Mouse (Mus musculus) mature B cell (primary cell): ENCODE measurements around the gene Itgad.
"Not testable (repeated sequence)": the region's sequence is repeated elsewhere in the genome, so short reads cannot be mapped to it uniquely, and the experiment has no call there.

Source experiments
- in situ Hi-C: fragments of 300-500 bp; cut with MboI; formaldehyde crosslinking; loops from 2 replicates; pipeline ENCODE4 v1.14.3; 2019

Itgad gene

GRCm38 (mm10) chr7:128154076-128154475 is at the start of gene Itgad:
Gene Itgad (plus strand): TSS chr7:128154376.
- in situ Hi-C loops = no loop called here

- in situ Hi-C loops = no loop called here
These were observed 48.9 kb upstream of the Itgad start for GRCm38 (mm10) chr7:128105246-128105645.

GRCm38 (mm10) chr7:128107462-128107861 is 46.7 kb upstream of the Itgad start:
- in situ Hi-C loops = no loop called here

- in situ Hi-C loops = no loop called here
These were observed 43.9 kb upstream of the Itgad start for GRCm38 (mm10) chr7:128110314-128110713.

- in situ Hi-C loops = no loop called here
These were observed 42.0 kb upstream of the Itgad start for GRCm38 (mm10) chr7:128112131-128112530.

- in situ Hi-C loops = no loop called here
These were observed 39.6 kb upstream of the Itgad start for GRCm38 (mm10) chr7:128114371-128115105.

- in situ Hi-C loops = no loop called here
These were observed 38.8 kb upstream of the Itgad start for GRCm38 (mm10) chr7:128115211-128115958.

GRCm38 (mm10) chr7:128116396-128116795 is 37.8 kb upstream of the Itgad start:
- in situ Hi-C loops = no loop called here

- in situ Hi-C loops = no loop called here
These were observed 34.3 kb upstream of the Itgad start for GRCm38 (mm10) chr7:128119726-128120490.

- in situ Hi-C loops = no loop called here
These were observed 25.1 kb upstream of the Itgad start, which contains the start of gene Itgax for GRCm38 (mm10) chr7:128128741-128129720. Gene Itgax (plus strand): TSS chr7:128129547.

GRCm38 (mm10) chr7:128132148-128132547 is 22.0 kb upstream of the Itgad start:
- in situ Hi-C loops = no loop called here

GRCm38 (mm10) chr7:128133596-128133995 is 20.6 kb upstream of the Itgad start:
- in situ Hi-C loops = no loop called here

GRCm38 (mm10) chr7:128136927-128137326 is 17.2 kb upstream of the Itgad start:
- in situ Hi-C loops = no loop called here

GRCm38 (mm10) chr7:128139611-128140010 is 14.6 kb upstream of the Itgad start:
- in situ Hi-C loops = no loop called here

- in situ Hi-C loops = no loop called here
These were observed 3.2 kb upstream of the Itgad start for GRCm38 (mm10) chr7:128150970-128151369.

- in situ Hi-C loops = no loop called here
These were observed 748 bp downstream of the Itgad start for GRCm38 (mm10) chr7:128154924-128155323.

- in situ Hi-C loops = not testable (repeated sequence)
These were observed 4.6 kb downstream of the Itgad start for GRCm38 (mm10) chr7:128158688-128159354.

- in situ Hi-C loops = no loop called here
These were observed 9.8 kb downstream of the Itgad start for GRCm38 (mm10) chr7:128164001-128164400.

- in situ Hi-C loops = no loop called here
These were observed 12.2 kb downstream of the Itgad start for GRCm38 (mm10) chr7:128166391-128166790.

- in situ Hi-C loops = no loop called here
These were observed 15.8 kb downstream of the Itgad start for GRCm38 (mm10) chr7:128169996-128170395.

- in situ Hi-C loops = no loop called here
These were observed 24.2 kb downstream of the Itgad start for GRCm38 (mm10) chr7:128178385-128178784.
